Mouse (Mus musculus): ENCODE results near the gene Gm47841. TPM values are rescaled to one million over a fixed set of nuclear protein-coding genes. Genes with fewer than 3 reads are reported as not detected.
A peak's percentile ranks its signal among the peaks of the same experiment; 100 is the strongest.

Gene Gm47841
- total RNA-seq, 2 experiments from 2014 or later, result 0.25 to 0.41 TPM

DNA sequence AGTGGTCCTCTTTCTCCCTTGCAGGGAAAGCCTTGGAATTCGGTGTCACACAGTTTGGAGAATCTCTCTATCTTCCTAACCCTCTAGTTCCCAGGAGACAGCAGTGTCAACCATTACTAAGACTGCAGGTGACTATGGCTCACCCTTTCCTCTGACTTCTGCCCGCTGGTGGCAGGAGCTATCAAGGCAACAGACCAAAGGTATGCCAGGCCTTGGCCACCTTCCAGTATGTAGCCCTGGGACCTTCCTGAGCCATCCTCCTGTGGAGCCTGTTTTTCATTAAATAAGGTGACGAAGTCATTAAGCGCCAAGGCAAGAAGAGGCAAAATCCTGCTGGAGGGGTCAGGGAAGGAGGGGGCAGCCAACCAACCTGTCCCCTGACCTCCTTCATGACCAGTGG, 28.0 kb upstream of the Gm47841 start:
- intact Hi-C loops (cut with DNase I), result no loop called here
- no peak for DNase-seq

DNA sequence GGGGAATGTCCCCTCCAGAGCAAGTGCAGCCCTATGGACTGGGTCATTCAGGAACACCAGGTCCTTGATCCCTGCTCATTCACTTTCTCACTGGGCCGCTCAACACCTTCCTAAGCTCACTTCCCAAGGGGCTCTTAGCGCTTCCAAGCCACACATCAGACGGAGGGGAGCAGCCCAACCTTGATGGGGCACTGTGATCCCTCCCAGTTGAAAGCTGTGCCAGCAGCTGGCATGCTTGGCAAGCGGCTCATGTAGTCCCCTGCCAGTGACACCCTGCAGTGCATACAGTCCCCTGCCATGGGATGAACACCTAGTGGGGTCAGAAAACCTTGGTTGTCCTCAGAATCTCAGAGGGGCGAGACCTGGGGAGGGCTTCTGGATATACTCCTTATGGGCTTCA, 26.9 kb upstream of the Gm47841 start:
- DNase-seq, result no peak
- intact Hi-C loops (cut with DNase I), result no loop called here

DNA sequence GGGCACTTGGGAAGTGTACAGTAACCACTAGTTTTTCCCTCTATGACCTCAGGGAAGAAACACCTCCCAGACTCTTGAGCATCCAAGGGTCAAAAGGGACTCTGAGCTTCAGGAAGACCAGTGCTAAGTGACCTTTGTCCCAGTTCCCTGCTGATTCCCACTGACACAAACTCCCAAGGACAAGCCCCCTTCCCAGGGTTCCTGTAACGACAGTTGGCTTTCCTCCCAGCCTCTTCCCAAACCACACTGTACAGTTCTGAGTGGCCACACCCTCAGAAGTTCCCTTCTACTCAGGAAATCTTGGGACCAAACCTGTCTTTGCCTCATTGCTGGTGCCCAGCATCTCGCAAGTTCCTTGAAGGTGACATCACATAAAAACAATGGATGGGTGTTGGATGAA, 25.5 kb upstream of the Gm47841 start:
- no peak for DNase-seq
- intact Hi-C loops (cut with DNase I), result no loop called here

DNA sequence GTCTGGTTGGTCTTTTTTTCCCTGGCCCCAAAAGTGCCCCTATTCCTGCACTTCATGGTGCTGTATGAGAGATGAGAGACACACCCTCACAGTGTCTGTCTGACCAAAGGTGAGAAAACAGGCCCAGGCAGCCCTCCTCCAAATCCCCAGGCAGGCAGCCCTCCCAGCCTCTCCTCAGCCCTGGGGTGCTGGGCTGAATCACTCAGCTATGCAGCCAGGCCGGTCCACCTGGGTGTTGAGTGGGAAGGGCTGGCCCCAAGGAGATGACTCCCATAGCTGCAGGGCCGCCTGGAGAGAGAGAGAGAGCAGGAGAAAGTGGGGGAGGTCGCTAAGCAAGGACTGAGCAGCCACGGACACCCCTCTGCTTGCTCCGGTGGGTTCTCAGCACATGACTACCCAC, 23.6 kb upstream of the Gm47841 start:
- no peak for DNase-seq

DNA sequence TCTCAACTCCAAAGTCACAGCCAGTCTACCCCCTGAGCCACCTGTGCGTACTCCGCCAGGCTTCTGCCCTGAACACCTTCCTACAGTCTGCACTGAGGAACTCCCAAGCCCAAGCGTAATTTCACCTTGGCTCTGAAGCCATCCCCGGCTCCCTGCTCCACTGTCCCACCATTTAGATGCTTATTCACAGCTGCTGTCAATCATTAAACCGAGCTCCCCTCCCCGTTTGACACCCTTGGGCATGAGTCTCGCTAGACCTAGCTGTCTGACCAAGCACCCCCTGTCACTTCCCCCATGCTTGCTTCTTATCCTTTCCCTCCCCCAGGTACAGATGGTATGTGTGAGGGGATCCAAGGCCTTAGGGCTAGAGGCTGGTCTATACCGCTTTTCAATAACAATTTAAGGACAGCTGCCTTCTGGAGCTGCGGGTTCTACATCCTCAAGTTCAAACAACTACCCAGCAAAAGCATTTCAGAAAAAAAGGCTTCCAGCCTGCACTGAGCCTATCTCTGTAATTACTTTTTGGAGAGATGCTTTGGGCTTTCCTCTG, 22.5 kb upstream of the Gm47841 start:
- intact Hi-C loops (cut with DNase I), result loop anchor here (5.0 kb wide), 1 partner anchor 38 kb away; no protein-coding TSS in a partner anchor
- no peak for DNase-seq

More for the DNA sequence above, 23.6 kb upstream of the Gm47841 start:
- intact Hi-C loops (cut with DNase I), result no loop called here

DNA sequence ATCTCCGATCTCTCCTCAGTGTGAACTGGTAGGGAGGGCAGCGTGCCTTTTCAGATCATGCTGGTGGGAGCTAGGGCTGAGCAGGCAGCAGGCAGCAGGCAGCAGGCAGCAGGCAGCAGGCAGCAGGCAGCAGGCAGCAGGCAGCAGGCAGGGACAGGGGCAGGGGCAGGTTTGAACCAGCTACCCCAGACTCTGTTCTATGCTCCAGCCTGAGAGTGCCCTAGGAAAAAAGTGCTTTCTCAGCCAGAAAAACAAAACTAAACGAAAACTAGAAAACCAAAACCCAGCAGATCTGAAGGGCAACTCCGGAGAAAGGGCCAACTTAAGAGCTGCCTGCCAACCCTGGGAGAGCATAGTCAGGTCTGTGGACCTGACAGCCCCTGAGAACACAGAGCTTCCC, 21.5 kb upstream of the Gm47841 start:
- DNase-seq, result no peak
- intact Hi-C loops (cut with DNase I), result loop anchor here (5.0 kb wide), 1 partner anchor 39 kb away; no protein-coding TSS in a partner anchor

DNA sequence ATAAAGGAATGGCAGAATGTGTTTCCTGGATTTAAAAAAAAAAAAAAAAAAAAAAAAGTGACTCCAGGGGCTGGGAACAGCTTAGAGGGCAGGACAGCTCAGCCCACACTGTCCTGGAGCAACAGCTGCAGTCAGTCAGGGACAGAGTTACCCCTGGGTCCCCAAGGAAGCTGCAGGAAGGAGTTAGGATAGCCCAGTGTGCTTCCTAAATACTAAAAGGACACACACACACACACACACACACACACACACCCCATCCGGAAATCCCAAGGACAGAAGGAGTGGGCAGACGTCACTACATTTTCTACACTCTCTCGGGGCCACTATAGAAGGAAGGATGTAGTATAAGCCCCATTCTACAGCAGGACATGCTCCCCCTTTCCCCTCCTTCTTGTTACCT, 20.8 kb upstream of the Gm47841 start:
- intact Hi-C loops (cut with DNase I), result loop anchor here (5.0 kb wide), 1 partner anchor 39 kb away; no protein-coding TSS in a partner anchor
- peak; percentile 66 to 68 for DNase-seq

DNA sequence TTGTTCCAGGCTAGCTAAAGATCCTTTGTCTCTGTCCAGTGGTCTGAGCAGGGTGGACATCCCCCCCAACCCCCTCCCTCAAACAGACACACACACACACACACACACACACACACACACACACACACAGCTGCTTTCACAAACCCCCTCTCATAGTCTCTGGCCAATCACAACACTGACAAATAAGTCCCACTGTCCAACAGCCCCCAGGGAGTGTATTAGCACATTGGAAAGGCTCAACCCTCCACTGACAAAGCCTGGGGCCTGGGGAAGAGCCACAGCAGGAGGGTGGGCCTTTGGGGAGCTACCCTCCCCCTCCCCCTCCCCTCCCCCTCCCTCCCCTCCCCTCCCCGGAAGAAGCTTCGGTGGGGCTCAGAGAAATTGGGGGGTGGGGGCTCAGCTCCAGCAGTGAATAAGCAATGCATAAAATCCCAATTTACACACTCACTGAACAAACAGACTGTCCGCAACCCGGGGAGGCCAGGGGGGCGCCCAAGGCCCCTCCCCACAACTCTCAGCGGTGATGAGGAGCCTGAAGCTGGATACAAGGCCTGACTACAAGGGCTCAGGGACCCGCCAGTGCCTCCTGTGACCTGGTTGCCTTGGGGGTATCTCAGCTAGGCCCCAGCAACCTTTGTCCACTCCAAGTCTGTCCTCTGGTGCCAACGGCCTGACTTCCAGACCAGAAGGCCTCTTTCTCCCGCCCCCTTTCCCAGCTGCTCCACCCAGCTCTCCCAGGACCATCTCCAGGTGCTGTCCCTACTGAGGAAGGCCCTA, 19.9 kb upstream of the Gm47841 start:
- intact Hi-C loops (cut with DNase I), result loop anchor here (5.0 kb wide), 1 partner anchor 40 kb away; no protein-coding TSS in a partner anchor
- no peak for DNase-seq

DNA sequence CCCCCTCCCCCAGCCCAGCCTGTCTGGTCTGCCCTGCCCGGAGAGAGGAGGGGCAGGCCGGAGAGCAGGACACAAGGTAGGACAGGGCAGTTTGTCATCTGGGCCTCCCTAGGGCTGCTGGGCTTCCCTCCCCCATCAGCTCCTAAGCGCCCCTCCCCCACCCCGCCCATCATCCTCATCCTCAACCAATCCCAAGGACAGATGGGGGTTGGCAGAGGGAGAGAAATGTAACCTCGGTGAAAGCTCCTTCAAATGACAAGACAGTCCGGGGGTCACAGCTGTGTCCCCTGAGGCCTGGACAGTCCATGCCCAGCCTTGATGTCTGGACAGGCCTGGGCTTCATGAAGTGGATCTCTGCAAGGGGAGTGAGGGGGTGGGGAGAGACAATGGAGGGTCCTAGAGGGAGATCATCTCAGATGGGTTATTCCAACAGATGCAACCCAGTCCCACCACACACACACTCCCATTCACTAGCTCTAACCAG, 19.2 kb upstream of the Gm47841 start:
- intact Hi-C loops (cut with DNase I), result loop anchor here (5.0 kb wide), 1 partner anchor 41 kb away; no protein-coding TSS in a partner anchor

DNA sequence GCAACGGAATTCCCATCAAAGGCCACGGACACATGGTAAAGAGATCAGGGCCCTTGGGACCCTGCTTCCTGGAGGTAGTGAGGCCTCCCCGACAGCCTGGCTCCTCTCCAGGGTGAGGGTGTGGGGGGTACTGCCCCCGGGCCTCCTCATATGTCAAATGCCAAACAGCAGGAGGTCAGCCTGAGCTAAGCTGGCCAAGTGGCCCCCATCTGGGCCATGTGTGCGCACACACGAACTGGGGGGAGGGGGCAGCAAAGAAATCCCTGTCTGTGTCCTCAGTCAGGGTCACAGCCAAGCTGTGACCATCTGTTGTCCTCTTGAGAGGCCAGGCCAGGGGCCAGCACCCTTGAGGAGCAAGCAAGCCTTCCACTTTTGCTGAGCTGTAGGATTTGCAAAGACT, 17.9 kb upstream of the Gm47841 start:
- peak; percentile 70 to 72 for DNase-seq
- intact Hi-C loops (cut with DNase I), result loop anchor here (5.0 kb wide), 1 partner anchor 42 kb away; no protein-coding TSS in a partner anchor

More for the DNA sequence above, 19.2 kb upstream of the Gm47841 start:
- no peak for DNase-seq

DNA sequence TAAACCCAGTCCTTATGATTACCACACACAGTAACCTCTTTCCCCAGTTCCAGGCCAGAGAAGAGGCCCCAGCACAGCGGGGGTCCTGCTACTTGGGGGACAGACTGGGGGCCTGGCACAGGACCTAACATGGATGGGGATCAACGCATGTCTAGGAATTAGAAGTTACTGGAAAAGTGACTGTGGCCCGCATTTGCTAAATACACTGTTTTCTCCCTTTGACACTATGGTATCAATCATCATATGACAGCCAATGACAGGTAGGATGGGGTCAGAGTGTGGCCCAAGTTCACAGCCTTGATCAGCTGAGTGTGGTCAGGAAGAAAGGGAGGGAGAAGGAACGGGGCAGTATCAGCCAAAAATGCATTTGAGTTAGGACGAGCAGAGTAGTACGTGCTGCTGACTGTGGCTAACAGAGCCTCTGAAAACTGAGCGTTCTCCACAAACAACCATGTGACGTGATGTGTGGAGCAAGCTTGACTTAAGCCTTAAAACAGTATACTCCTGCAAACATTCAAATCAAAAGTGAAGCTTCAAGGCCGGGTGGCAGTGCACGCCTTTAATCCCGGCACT, 13.2 kb upstream of the Gm47841 start:
- no peak for DNase-seq
- intact Hi-C loops (cut with DNase I), result no loop called here

DNA sequence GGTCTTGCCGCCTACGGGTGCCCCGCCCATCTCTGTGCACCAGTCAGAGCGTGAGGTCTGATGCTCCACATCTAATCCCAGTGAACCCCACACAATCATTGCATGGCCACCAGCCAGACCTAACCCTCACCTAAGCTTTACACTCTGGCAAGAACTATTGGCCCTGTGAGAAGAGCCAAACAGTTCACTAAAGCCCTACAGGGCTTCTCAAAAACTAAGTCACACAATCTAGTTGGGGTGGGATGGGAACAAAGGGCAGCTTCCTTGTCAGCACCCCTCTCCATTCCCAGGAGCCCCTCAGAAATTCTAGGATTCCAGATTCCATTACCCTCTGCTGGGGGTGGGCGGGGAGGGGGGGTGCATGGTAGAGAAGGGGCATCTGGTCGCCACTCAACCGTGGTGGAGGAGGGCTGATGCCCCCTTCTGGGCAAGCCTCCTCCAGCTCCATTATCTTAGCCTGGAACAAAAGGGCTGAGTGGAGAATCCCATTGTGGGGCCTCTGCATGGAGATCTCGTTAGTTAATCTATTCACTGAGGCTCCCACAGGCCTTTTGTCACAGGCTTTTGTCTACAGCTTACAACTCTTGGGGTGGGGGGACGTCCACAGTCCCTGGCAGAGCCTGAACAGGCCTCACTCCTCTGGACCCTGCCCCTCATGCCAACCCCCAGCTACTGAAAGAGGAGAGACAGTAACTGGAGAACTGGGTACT, 12.5 kb upstream of the Gm47841 start:
- intact Hi-C loops (cut with DNase I), result no loop called here
- DNase-seq, result no peak

DNA sequence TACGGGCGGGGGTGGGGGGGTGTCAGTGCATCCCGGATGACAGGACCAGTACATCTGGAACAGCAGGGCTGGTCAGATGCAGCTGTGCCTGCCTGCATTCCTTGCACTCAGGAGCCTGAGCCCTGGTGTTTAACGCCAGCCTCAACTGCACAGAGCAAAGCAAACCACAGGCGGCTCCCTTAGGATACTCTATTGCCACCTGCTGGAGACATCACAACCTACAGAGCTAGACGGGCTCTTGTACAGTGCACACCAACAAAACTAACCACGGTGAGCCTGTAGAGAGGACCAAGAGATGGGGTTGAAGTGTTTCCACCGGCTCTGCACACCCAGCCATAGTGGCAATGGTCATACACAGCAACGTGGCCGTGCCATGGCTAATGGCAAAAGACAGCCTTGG, 9.0 kb upstream of the Gm47841 start:
- DNase-seq, result peak; percentile 54 to 72
- intact Hi-C loops (cut with DNase I), result no loop called here

DNA sequence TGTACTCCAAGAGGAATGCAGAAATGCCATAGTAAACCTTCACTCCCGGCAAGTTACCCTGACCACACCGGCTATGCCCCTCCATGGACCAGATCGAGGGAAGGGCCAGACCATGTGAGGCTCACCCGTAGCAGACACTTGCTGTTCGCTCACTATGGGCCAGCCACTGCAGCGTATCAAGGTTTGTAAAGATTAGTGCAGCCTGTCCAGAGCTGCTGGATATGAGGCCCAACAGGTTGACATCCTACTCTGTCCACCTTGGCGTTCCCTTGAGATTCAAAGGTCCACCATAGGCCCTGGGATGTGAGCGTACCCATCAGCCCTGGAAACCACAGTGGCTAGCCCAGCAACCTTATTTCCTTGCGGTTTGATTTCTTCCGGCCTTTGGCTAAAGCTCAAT, 7.3 kb upstream of the Gm47841 start:
- intact Hi-C loops (cut with DNase I), result no loop called here

DNA sequence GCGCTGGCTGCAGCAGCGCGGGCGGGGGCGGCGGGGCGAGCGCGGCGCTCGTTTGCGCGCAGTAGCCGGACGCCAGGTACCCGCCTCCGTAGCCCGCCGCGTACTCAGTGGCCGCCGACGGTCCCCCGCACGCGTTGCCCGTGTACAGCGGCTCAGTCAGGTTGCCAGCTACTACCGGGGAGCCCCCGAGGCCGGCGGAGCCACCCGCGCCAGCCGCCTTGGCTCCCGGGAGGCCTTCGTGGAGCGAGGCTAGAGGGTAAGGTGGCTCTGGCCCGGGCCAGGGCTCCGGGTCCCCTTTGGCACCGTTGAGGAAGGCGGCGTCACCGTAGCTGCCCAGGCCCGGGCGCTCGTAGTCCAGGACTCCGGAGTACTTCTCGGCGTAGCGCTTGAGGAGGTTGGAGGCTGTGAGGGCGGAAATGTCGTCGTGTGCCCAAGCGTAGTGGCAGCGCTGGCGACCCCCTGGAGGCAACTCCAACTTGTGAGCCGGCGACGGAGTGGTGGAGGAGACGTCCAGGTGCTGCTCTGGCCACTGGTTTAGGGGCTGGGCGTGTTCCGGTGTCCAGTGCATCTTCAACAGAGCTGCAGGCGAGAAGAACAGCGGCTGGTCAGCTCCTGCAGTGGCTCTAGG, 6.7 kb upstream of the Gm47841 start:
- no peak for DNase-seq
- intact Hi-C loops (cut with DNase I), result no loop called here

More for the DNA sequence above, 7.3 kb upstream of the Gm47841 start:
- DNase-seq, result no peak

DNA sequence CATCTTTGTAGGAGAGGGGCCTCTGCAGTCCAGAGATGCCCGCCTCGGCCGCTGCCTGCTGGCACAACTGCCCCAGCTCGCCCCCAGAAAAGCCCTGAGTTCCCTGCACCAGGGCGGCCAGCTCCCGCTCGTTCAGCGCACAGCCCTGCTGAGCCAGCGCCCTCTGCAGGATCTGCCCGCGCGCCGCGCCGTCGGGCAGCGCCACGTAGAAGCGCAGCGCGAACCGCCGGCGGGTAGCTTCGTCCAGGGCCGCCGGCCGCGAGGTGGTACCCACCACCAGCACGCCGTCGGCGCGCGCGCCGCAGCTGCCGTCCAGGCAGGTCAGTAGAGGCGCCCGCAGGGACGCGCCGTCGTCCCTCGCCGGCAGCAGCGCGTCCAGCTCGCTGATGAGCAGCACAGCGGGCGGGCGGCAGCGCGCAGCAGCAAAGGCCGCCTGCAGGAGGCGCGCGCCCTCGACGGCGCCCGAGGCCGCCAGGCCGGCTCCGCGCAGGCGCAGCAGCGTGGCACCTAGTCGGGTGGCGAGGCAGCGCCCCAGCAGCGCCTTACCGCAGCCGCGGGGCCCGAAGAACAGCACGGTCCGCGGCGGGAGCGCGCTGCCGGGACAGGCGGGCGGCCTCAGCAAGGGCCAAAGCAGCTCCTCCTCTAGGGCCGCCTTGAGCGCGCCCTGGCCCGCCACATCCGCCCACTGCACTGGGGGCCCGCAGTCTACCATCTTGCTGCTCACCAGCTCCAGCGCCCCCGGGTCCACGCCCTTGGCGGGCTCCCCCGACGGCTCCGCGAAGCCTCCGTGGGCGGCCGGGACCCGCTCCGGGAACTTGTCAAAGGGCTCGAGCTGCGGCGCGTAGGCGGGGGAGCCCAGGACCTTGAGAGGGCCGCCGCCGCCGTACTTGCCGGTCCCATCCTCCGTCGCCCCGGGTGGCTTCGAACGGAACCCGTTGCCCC, 5.6 kb upstream of the Gm47841 start:
- no peak for DNase-seq
- intact Hi-C loops (cut with DNase I), result no loop called here

DNA sequence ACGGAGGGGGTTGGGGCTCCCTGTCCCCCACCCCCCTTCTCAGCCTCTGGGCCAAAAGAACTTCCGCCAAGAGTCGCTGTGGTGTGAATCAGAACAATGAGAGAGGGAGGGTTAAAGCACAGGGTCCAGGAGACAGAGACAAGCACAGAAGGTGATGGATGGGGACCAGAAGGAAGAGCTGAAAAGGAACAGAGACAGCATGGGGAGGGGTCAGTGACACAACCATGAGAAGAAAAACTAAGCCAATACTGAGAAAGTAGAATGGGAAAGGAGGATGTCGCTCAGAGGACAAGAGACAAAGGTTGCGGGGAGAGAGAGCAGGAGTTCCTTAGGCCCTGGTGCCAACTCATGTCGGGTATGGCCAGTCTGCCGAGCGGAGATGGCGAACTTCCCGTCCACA, 4.7 kb upstream of the Gm47841 start:
- intact Hi-C loops (cut with DNase I), result no loop called here
- DNase-seq, result no peak

DNA sequence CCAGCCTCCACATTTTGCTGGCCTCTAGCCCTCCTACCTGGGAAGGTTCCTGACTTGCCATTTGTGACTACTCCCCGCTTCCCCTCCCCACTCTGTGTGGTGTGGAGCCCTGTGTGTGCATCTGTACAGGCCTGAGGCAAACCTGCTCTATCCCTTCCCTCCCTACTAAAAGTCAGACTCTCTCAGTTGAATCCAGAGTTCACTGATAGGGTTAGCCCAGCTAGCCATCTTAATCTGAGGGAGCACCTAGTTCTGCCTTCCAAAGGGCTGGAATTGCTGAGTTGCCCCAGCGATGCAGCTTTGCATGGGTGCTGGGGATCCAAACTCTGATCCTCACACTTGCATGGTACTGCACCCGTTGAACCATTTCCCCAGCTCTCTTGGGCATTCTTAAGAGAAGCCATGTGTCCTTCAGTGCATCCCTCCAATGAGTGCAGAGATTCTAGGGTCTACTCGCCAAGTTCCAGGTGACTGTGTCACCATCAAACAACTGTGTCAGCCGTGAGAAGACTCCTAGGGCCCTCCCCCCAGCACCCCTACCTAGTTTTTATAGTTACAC, 1.2 kb upstream of the Gm47841 start:
- no peak for DNase-seq
- intact Hi-C loops (cut with DNase I), result no loop called here

DNA sequence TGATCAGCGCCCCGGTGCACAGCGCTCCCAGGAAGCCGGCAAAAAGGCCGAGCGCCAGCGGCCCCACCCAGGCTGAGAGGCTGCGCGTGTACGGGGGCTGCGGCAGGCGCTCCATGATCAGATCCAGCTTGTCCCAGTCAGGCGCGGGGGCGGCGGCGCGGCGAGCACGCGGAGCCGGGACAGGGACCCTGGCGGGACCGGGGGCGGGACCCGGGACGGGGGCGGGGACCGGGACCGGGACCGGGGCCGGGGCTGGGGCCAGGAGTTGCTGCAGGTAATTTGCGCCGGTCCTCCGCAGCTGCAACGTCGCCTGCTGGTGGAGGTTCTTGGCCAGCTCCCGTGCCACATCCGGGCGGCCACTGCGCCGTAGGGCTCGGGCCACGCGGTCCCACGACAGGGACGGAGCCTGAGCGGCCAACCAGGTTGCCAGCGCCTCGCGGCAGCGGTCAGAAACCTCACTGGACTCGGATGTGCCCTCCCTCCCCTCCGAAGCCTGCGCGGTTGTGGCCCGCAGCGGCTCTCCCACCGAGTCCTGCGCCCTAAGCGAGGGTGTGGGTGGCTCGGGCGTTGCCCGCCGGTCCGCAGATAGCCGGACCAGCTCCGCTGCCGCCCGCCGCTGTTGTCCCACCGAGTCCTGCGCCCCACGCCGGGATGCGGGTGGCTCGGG, 537 bp downstream of the Gm47841 start:
- peak; percentile 58 to 64 for DNase-seq
- intact Hi-C loops (cut with DNase I), result no loop called here

All from heart, postnatal 10 days (tissue).